ENCODE assay signal across 7 mouse cellular contexts in the genomic region with DNA sequence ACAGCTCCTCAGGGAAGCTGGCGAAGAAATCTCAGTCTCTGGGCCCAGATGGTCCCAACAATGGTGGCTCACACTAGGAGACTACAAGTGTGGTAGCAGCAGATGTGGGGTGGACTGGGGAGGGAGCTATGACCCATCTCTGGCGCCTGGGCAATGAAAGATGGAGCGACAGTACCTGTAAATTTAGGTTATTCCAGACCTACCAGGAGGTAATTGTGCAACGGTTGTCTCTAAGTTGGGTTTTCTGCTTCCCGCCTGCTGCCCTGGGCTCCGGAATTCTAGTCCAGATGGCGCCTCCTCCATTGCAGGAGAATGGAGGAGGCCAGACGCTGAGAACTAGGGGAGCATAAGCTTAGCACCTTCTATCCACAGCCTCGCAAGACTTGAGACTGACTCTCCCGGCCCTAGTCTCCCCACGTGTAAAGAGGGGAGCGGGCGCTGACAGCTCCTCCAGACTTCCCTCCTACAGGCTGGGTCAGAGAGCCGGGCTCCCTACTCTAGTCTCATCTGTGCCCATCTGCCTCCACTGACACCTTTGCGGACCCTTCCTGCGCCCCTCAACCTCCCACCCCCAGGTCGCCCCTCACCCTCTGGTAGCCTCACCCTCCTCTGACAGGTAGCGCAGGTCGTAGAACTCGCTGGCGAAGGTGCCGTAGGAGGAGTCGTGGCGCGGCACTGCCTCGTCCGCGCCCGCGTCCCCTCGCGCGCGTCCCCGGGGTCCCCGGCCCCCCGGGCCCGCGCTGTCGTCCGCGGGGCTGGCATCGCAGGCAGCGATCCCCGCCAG. TPM values are rescaled to one million over a fixed set of nuclear protein-coding genes. Genes with fewer than 3 reads are reported as not detected.
DNase-seq lines count a peak whose midpoint lies in the region; ATAC-seq and TF ChIP-seq lines count a peak whose summit lies in the region.

No protein-coding gene starts in this region.

- H3K27me3 ChIP-seq in forebrain, embryonic 10.5 days (ENCODE audit: poor library complexity, severe bottlenecking) = peaks cover 62% of the 10 kb centered on the region
- H3K27me3 ChIP-seq in neural tube, embryonic 11.5 days (ENCODE audit: control insufficient read depth, insufficient read depth, low read length) = peaks cover 13% of the 10 kb centered on the region; the same call in 1 of the 2 replicates

- H3K36me3 ChIP-seq in forebrain, embryonic 10.5 days (replicated peaks) = no peaks in the 10 kb centered on the region
- no peaks in the 10 kb centered on the region for H3K36me3 ChIP-seq in neural tube, embryonic 11.5 days (ENCODE audit: control insufficient read depth, insufficient read depth, low read length)

- under 1% methylated on average over 45 of the region's 45 CpGs for WGBS in forebrain, embryonic 10.5 days
- under 1% methylated on average over 41 of the region's 45 CpGs for WGBS in neural tube, embryonic 11.5 days

- peak; percentile 80 for ATAC-seq in neural tube, embryonic 11.5 days (ENCODE audit: insufficient read depth, low FRiP score, low TSS enrichment)

- H3K9ac ChIP-seq in neural tube, embryonic 11.5 days (ENCODE audit: low read length) = peak overlapping the region; percentile 75

- TF ChIP-seq CTCF in left cerebral cortex, adult 2 months (IDR thresholded peaks at IDR 0.05) = no peak

- peak overlapping the region; percentile 84 for H3K27ac ChIP-seq in forebrain, embryonic 10.5 days
- peak overlapping the region; percentile 90 for H3K27ac ChIP-seq in left cerebral cortex, adult 2 months
- 0 out of 2 replicates have a peak overlapping the region, but pooled peaks have one; percentile 42 for H3K27ac ChIP-seq in neural tube, embryonic 11.5 days (ENCODE audit: low read depth, low read length)

- H3K4me2 ChIP-seq in neural tube, embryonic 11.5 days (ENCODE audit: low read depth) = peak overlapping the region; percentile 95

- 0 out of 2 replicates have a peak, but pooled peaks cover 3% of the 10 kb centered on the region for H3K9me3 ChIP-seq in forebrain, embryonic 10.5 days
- no peaks in the 10 kb centered on the region for H3K9me3 ChIP-seq in neural tube, embryonic 11.5 days (ENCODE audit: control insufficient read depth, low read length)

- DNase-seq in ES-CJ7 (ENCODE audit: low read depth, low spot score) (peak; percentile 38), ZHBTc4 (ENCODE audit: low read depth, low spot score) (peak; percentile 46)
- DNase-seq in forebrain, embryonic 10.5 days (ENCODE audit: extremely low spot score, low spot score) = peak; percentile 33
- peak; percentile 26 to 53 for DNase-seq in left cerebral cortex, adult 2 months (ENCODE audit: extremely low spot score in 1 of 2, low spot score in 2 of 2)
- DNase-seq in neural tube, embryonic 11.5 days (ENCODE audit: low spot score) = peak; percentile 45
- no peak for DNase-seq in c-Kit-positive CD71-positive TER-119-positive erythroid progenitor cells, embryonic 14.5 days (ENCODE audit: low spot score)
- no peak for DNase-seq in adrenal gland, adult 8-10 months

- intact Hi-C loops in left cerebral cortex, adult 2 months (cut with DNase I) = loop anchor here (1.0 to 5.0 kb wide), 2 partner anchors 23 to 122 kb away; a partner anchor contains a TSS

- H3K4me1 ChIP-seq in forebrain, embryonic 10.5 days = peaks cover 16% of the 10 kb centered on the region
- no peaks in the 10 kb centered on the region; the same call in 1 of the 2 replicates for H3K4me1 ChIP-seq in neural tube, embryonic 11.5 days (ENCODE audit: control insufficient read depth, insufficient read depth, low read length)

- peak overlapping the region; percentile 75 for H3K4me3 ChIP-seq in forebrain, embryonic 10.5 days
- peak overlapping the region; percentile 66 for H3K4me3 ChIP-seq in left cerebral cortex, adult 2 months
- peak overlapping the region; percentile 75 for H3K4me3 ChIP-seq in neural tube, embryonic 11.5 days (ENCODE audit: low read depth, low read length)

RNA-seq across cellular contexts. Expression of a gene that starts 0.6 kb away (rescaled TPM):
- 1.4 and 1.5 TPM in 2 replicates for polyA plus RNA-seq in forebrain, embryonic 10.5 days (2016; fragmentation: Nextera tagmentation; extraction: Ambion mirVana)
- 100 to 1,000 TPM; 204 to 212 TPM for total RNA-seq in left cerebral cortex, adult 2 months (2021)
- polyA plus RNA-seq in neural tube, embryonic 11.5 days (2014; fragmentation: Nextera tagmentation; extraction: Ambion mirVana) = 6.1 and 7.2 TPM in 2 replicates
- total RNA-seq in adrenal gland, adult 8-10 months (2022) = 1 to 10 TPM; 1.0 to 1.6 (median 1.2) TPM

RNA-seq across cellular contexts. Expression of a gene that starts 42.4 kb away (rescaled TPM):
- polyA plus RNA-seq in forebrain, embryonic 10.5 days (2016; fragmentation: Nextera tagmentation; extraction: Ambion mirVana) = 11.1 and 13.2 TPM in 2 replicates
- total RNA-seq in left cerebral cortex, adult 2 months (2021) = 10 to 100 TPM; 41.7 to 42.2 TPM
- polyA plus RNA-seq in neural tube, embryonic 11.5 days (2014; fragmentation: Nextera tagmentation; extraction: Ambion mirVana) = 7.9 and 9.2 TPM in 2 replicates
- total RNA-seq in adrenal gland, adult 8-10 months (2022) = 10 to 100 TPM; 55.1 to 69.7 (median 57.5) TPM

Comparison
In these comparisons a context has a peak if more than half of its experiments do, and no peak if none do; other contexts are left out.
1. DNase-seq: peak in ES-CJ7 (single experiment), ZHBTc4 (single experiment), forebrain, embryonic 10.5 days (single experiment), left cerebral cortex, adult 2 months (2 of 2) and neural tube, embryonic 11.5 days (single experiment); none in c-Kit-positive CD71-positive TER-119-positive erythroid progenitor cells, embryonic 14.5 days (single experiment) and adrenal gland, adult 8-10 months (single experiment).
2. RNA of a gene that starts 0.6 kb away (total RNA-seq): 204 to 212 TPM in left cerebral cortex, adult 2 months; 1.0 to 1.6 TPM in adrenal gland, adult 8-10 months; every median in the first group is over 10 times any median in the second.
3. Peak in every context shown above with its lines, with median percentiles within 50 percentile points of each other: H3K27ac ChIP-seq and H3K4me3 ChIP-seq.